Mouse (Mus musculus): ENCODE results near the gene Xrra1. TPM values are rescaled to one million over a fixed set of nuclear protein-coding genes. Genes with fewer than 3 reads are reported as not detected.
"Not testable (repeated sequence)": the region's sequence is repeated elsewhere in the genome, so short reads cannot be mapped to it uniquely, and the experiment has no call there.

Gene Xrra1
- polyA plus RNA-seq (2012; rRNA removed): 0.34 and 0.59 TPM in 2 replicates

DNA sequence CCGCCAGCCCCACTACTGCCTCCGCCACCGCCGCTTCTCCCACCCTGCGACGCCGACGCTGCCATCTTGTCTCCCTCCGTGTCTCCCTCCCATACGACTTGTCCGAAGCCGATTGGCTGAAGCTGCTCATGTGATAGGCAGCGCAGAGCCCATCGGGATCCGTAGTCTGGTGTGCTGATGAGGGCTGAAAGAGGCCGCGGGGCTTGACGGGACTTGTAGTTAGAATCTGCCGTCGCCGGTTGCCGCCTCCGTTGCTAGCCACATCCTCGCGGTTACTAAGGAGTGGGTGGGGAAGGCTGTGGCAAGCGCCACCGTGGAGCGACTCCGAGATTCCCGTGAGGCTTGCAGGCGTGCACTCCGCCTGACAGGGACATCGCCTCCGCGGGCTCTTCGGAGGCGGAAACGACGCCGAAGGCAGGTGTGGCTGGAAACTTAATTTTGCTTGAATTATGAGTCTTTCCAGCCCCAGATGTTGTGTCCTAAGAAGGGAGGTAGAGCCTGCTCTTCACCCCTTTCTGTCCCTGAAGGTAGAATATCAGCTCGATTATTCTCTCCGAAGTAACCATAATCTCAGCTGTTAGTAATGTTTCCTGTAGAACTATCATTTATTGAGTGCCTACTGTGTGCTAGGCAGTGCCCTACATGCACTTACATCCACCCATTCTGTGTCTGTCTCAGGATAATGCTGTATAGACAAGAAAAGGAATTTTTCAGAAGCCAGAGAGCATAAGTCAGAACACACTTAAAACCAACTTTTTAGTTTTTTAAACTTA is at the start of gene Xrra1:
Gene Xrra1 (plus strand): TSS at position 304 of the 773 bp plus-strand sequence.
- Histone ChIP-seq H3K27me3 (ENCODE audit: control insufficient read depth, insufficient read depth, low read length) (no peaks in the 10 kb centered on the region), H3K4me1 (ENCODE audit: control insufficient read depth, insufficient read depth, low read length) (peaks cover 5% of the 10 kb centered on the region), H3K4me3 (replicated peaks; ENCODE audit: insufficient read depth, low read depth, low read length) (peak within 1 kb of the TSS; percentile 86), H3K27ac (ENCODE audit: insufficient read depth, low read length) (peak within 1 kb of the TSS; percentile 31; the same call in 1 of the 2 replicates)
- peak; percentile 95 to 98 for DNase-seq
- TF ChIP-seq CTCF (IDR thresholded peaks at IDR 0.05; ENCODE audit: borderline replicate concordance, insufficient read depth, low read depth, low read length) (no peak), POLR2A (IDR thresholded peaks at IDR 0.05; ENCODE audit: borderline replicate concordance, insufficient read depth, low read length) (peak; percentile 97)
- WGBS: under 1% methylated on average over 42 of the region's 42 CpGs

DNA sequence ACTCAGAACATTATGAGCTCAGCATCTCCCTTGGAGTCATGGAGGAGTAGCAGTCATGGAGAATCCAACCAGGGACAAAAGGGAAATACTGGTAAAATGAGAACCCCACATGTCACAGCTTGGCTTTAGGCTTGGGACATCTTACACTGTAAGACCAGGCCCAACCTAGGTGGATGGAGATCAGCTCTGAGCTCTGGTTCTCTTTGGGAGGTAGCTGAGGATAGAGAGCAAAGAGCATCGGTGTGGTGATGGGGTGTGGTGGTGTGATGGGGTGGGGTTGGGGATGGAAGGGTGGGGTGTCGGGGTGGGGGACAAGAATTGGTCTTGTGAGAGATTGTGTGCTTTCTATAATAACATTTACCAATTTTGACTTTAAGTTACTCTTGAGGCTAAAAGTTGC is 48.1 kb upstream of the Xrra1 start:
- no peaks in the 10 kb centered on the region for H3K27me3 ChIP-seq (ENCODE audit: control insufficient read depth, insufficient read depth, low read length)
- 98% methylated on average over 2 of the region's 2 CpGs for WGBS
- DNase-seq: no peak
- no peak for TF ChIP-seq POLR2A (IDR thresholded peaks at IDR 0.05; ENCODE audit: borderline replicate concordance, insufficient read depth, low read length)
- no peak for TF ChIP-seq CTCF (IDR thresholded peaks at IDR 0.05; ENCODE audit: borderline replicate concordance, insufficient read depth, low read depth, low read length)
- no peaks in the 10 kb centered on the region for H3K4me1 ChIP-seq (ENCODE audit: control insufficient read depth, insufficient read depth, low read length)
- no peak overlapping the region for H3K27ac ChIP-seq (ENCODE audit: insufficient read depth, low read length)
- no peak overlapping the region for H3K4me3 ChIP-seq (replicated peaks; ENCODE audit: insufficient read depth, low read depth, low read length)

DNA sequence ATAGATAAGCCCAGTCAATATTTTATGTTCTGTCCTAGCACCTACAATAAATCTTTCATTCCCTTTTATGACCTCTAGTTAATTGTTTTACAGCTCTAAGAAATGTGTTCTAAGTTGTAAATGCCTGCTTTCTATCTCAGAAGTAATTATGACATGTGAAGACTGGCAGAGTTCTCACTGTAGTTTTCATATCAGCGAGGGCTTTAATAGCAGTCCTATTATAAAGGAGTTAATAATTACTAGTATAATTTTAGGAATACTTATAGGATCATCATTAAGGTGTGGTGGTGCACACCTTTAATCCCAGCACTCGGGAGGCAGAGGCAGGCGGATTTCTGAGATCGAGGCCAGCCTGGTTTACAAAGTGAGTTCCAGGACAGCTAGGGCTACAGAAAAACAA is 47.3 kb upstream of the Xrra1 start:
- no peak for TF ChIP-seq CTCF (IDR thresholded peaks at IDR 0.05; ENCODE audit: borderline replicate concordance, insufficient read depth, low read depth, low read length)
- no peak for TF ChIP-seq POLR2A (IDR thresholded peaks at IDR 0.05; ENCODE audit: borderline replicate concordance, insufficient read depth, low read length)
- 96% methylated on average over 4 of the region's 4 CpGs for WGBS
- Histone ChIP-seq H3K27ac (ENCODE audit: insufficient read depth, low read length) (no peak overlapping the region), H3K4me1 (ENCODE audit: control insufficient read depth, insufficient read depth, low read length) (no peaks in the 10 kb centered on the region), H3K4me3 (replicated peaks; ENCODE audit: insufficient read depth, low read depth, low read length) (no peak overlapping the region), H3K27me3 (ENCODE audit: control insufficient read depth, insufficient read depth, low read length) (no peaks in the 10 kb centered on the region)
- no peak for DNase-seq

DNA sequence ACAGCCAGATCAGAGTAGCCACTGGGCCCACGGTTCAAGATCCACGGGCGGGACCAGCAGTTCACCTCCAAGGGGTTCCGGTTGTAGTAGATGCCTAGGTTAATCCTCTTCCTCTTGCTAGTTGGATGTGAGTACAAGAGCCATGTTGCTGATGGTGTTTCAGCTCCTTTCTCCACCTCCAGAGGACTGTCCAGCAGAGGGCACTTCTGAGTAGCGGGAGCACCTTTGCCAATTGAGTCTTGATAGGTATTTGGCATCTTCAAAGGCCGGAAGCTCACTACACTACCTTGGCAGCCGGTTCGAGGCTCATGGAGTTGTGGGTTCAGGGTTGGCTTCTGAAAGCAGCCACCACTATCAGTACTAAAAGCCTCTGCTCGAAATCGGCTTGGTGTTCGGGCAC is 45.5 kb upstream of the Xrra1 start:
- 83% methylated on average over 11 of the region's 11 CpGs for WGBS
- DNase-seq: no peak
- no peak for TF ChIP-seq POLR2A (IDR thresholded peaks at IDR 0.05; ENCODE audit: borderline replicate concordance, insufficient read depth, low read length)
- peak; percentile 57 for TF ChIP-seq CTCF (IDR thresholded peaks at IDR 0.05; ENCODE audit: borderline replicate concordance, insufficient read depth, low read depth, low read length)
- Histone ChIP-seq H3K4me3 (replicated peaks; ENCODE audit: insufficient read depth, low read depth, low read length) (no peak overlapping the region), H3K4me1 (ENCODE audit: control insufficient read depth, insufficient read depth, low read length) (no peaks in the 10 kb centered on the region), H3K27ac (ENCODE audit: insufficient read depth, low read length) (no peak overlapping the region), H3K27me3 (ENCODE audit: control insufficient read depth, insufficient read depth, low read length) (no peaks in the 10 kb centered on the region)

DNA sequence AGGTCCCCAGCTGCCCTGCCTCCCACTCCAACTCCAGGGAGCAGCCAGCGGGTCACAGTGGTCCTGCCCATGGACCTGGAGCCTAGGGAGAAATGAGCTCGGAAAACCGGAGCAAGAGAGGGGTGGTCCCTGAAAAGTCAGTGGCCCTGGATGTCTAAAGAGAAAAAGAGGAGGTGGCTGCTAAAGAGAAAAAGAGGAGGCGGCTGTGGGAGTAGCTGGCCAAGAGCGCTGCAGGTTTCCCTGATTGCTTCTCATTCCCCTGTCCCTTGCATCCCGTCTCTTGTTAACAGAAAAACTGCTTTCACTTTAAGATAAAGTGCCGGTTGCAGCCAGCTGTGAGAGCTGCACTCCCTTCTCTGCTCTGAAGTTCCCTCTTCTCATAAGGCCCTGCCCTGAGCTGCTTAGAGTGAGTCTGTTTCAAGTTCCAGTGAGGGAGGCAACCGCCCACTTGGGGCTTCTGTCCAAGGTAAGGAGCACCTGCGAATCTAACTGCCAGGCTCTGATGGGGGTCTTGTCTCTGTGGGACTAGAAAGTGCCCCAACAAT is 40.7 kb upstream of the Xrra1 start:
- not testable (repeated sequence) for H3K4me3 ChIP-seq (replicated peaks; ENCODE audit: insufficient read depth, low read depth, low read length); H3K4me1 ChIP-seq (ENCODE audit: control insufficient read depth, insufficient read depth, low read length); DNase-seq; H3K27me3 ChIP-seq (ENCODE audit: control insufficient read depth, insufficient read depth, low read length); H3K27ac ChIP-seq (ENCODE audit: insufficient read depth, low read length)
- 39% methylated on average over 9 of the region's 9 CpGs for WGBS

DNA sequence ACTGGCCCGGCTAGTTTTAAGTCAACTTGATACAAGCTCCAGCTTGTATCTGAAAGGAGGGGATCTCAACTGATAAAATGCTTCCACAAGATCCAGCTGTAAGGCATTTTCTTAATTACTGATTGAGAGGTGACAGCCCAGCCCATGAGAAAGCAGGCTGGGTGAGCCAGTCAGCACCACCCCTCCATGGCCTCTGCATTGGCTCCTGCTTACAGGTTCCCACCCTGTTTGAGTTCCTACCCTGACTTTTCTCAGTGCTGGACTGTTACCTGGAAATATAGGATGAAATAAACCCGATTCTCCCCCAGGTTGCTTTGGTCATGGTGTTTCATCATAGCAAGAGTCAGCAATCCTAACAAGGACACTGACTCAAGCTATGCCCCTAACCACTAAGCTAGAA is 37.0 kb upstream of the Xrra1 start:
- TF ChIP-seq CTCF (IDR thresholded peaks at IDR 0.05; ENCODE audit: borderline replicate concordance, insufficient read depth, low read depth, low read length) (no peak), POLR2A (IDR thresholded peaks at IDR 0.05; ENCODE audit: borderline replicate concordance, insufficient read depth, low read length) (no peak)
- H3K27ac ChIP-seq (ENCODE audit: insufficient read depth, low read length): no peak overlapping the region
- H3K4me3 ChIP-seq (replicated peaks; ENCODE audit: insufficient read depth, low read depth, low read length): no peak overlapping the region
- no peaks in the 10 kb centered on the region for H3K4me1 ChIP-seq (ENCODE audit: control insufficient read depth, insufficient read depth, low read length)
- WGBS: 90% methylated on average over 2 of the region's 2 CpGs
- no peak for DNase-seq
- H3K27me3 ChIP-seq (ENCODE audit: control insufficient read depth, insufficient read depth, low read length): no peaks in the 10 kb centered on the region

DNA sequence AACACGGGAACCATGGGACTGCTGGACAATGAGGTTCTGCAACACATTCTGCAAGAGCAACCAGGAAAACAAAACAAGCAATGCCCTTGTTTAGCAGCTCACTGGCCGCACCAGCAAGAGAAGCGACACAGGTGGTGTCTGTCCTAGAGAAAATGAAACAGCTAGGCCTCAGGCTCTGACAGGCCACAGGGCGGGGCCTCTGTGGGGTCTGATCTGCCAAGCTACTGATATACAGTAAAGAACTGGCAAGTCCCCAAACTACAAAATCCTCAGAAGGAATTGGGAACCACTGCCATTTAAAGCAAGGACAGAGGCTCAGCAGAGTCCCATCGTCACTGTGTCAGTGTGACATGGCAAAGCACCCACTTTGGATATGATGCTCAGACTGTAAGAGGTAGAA is 36.5 kb upstream of the Xrra1 start:
- DNase-seq: no peak
- 82% methylated on average over 5 of the region's 5 CpGs for WGBS
- Histone ChIP-seq H3K27me3 (ENCODE audit: control insufficient read depth, insufficient read depth, low read length) (no peaks in the 10 kb centered on the region), H3K27ac (ENCODE audit: insufficient read depth, low read length) (no peak overlapping the region), H3K4me3 (replicated peaks; ENCODE audit: insufficient read depth, low read depth, low read length) (no peak overlapping the region), H3K4me1 (ENCODE audit: control insufficient read depth, insufficient read depth, low read length) (no peaks in the 10 kb centered on the region)
- TF ChIP-seq CTCF (IDR thresholded peaks at IDR 0.05; ENCODE audit: borderline replicate concordance, insufficient read depth, low read depth, low read length): no peak
- TF ChIP-seq POLR2A (IDR thresholded peaks at IDR 0.05; ENCODE audit: borderline replicate concordance, insufficient read depth, low read length): no peak

DNA sequence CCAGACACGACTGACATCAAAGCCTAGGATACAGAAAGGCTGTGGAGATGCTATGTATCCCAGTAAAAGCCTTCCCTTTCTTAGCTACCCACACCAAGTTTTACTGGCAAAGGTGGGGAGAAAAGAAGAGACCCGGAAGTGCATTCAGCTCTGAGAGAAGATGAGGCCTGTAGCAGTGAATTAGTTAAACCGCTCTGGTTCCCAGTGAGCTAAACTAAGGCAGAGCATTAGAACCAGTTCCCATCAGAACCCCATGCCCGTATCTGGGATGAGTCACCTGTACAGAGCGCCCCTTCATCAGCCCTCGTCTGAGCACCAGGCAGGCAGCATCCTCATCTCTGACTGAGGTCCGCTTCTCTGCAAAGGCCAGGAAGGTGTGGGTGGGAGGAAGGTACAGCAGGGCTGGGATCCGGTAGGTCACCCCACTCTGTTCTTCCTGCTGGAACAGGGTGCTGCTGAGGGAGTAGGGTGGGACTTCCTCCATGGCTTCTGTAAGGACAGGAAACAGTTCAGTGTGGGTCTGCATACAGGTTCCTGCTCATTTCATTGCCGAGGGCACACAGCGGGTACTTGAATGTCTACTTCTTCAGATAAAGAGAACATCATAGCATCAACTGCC is 35.8 kb upstream of the Xrra1 start:
- WGBS: 87% methylated on average over 10 of the region's 10 CpGs
- no peaks in the 10 kb centered on the region for H3K27me3 ChIP-seq (ENCODE audit: control insufficient read depth, insufficient read depth, low read length)
- TF ChIP-seq CTCF (IDR thresholded peaks at IDR 0.05; ENCODE audit: borderline replicate concordance, insufficient read depth, low read depth, low read length) (no peak), POLR2A (IDR thresholded peaks at IDR 0.05; ENCODE audit: borderline replicate concordance, insufficient read depth, low read length) (no peak)
- H3K4me1 ChIP-seq (ENCODE audit: control insufficient read depth, insufficient read depth, low read length): no peaks in the 10 kb centered on the region
- no peak for DNase-seq
- no peak overlapping the region for H3K27ac ChIP-seq (ENCODE audit: insufficient read depth, low read length)
- no peak overlapping the region for H3K4me3 ChIP-seq (replicated peaks; ENCODE audit: insufficient read depth, low read depth, low read length)

All from cerebellum, adult 2 months (tissue).